Mouse (Mus musculus): ENCODE data around the gene Cir1.

Cir1 gene

GRCm38 (mm10) chr2:73312152-73313116 lies at the start of gene Cir1, which contains the start of gene Scrn3:
Gene Cir1, minus strand, starts transcription at chr2:73312701.
Gene Scrn3, plus strand, starts transcription at chr2:73312601.
- DNase-seq, result peak; percentile 96

- no peak for DNase-seq
These were observed 48.0 kb upstream of the Cir1 start for GRCm38 (mm10) chr2:73360536-73360935.

- no peak for DNase-seq
These were observed 47.4 kb upstream of the Cir1 start for GRCm38 (mm10) chr2:73359941-73360340.

- no peak for DNase-seq
These were observed 44.5 kb upstream of the Cir1 start for GRCm38 (mm10) chr2:73357004-73357403.

- DNase-seq, result peak; percentile 23 to 36
These were observed 39.5 kb upstream of the Cir1 start for GRCm38 (mm10) chr2:73351927-73352374.

- DNase-seq, result no peak
These were observed 39.0 kb upstream of the Cir1 start for GRCm38 (mm10) chr2:73351496-73351895.

- DNase-seq, result no peak
These were observed 35.7 kb upstream of the Cir1 start for GRCm38 (mm10) chr2:73348221-73348620.

GRCm38 (mm10) chr2:73347766-73348165 lies 35.3 kb upstream of the Cir1 start:
- no peak for DNase-seq

- DNase-seq, result no peak
These were observed 34.6 kb upstream of the Cir1 start for GRCm38 (mm10) chr2:73347136-73347535.

- DNase-seq, result no peak
These were observed 34.0 kb upstream of the Cir1 start for GRCm38 (mm10) chr2:73346345-73347086.

GRCm38 (mm10) chr2:73345204-73345603 lies 32.7 kb upstream of the Cir1 start:
- no peak for DNase-seq

- DNase-seq, result no peak
These were observed 31.2 kb upstream of the Cir1 start for GRCm38 (mm10) chr2:73343701-73344100.

GRCm38 (mm10) chr2:73338415-73338814 lies 25.9 kb upstream of the Cir1 start:
- no peak for DNase-seq

- DNase-seq, result no peak
These were observed 23.4 kb upstream of the Cir1 start for GRCm38 (mm10) chr2:73335949-73336348.

- no peak for DNase-seq
These were observed 13.4 kb upstream of the Cir1 start for GRCm38 (mm10) chr2:73325871-73326270.

- DNase-seq, result no peak
These were observed 10.5 kb upstream of the Cir1 start for GRCm38 (mm10) chr2:73322991-73323390.

- DNase-seq, result no peak
These were observed 6.7 kb upstream of the Cir1 start for GRCm38 (mm10) chr2:73319218-73319617.

GRCm38 (mm10) chr2:73317426-73317825 lies 4.9 kb upstream of the Cir1 start:
- no peak for DNase-seq

GRCm38 (mm10) chr2:73314311-73314710 lies 1.8 kb upstream of the Cir1 start:
- DNase-seq, result no peak

- DNase-seq, result peak; percentile 25 to 61
These were observed 608 bp upstream of the Cir1 start for GRCm38 (mm10) chr2:73313117-73313501.

GRCm38 (mm10) chr2:73306006-73306405 lies 6.5 kb downstream of the Cir1 start:
- DNase-seq, result no peak

- no peak for DNase-seq
These were observed 8.0 kb downstream of the Cir1 start for GRCm38 (mm10) chr2:73304506-73304905.

- no peak for DNase-seq
These were observed 9.8 kb downstream of the Cir1 start for GRCm38 (mm10) chr2:73302722-73303121.

GRCm38 (mm10) chr2:73301979-73302378 lies 10.5 kb downstream of the Cir1 start:
- DNase-seq, result no peak

Data from cerebellum, adult 18-20 months (tissue).